Mouse (Mus musculus): ENCODE measurements around the gene Gm44973.
"Not testable (repeated sequence)": the region's sequence is repeated elsewhere in the genome, so short reads cannot be mapped to it uniquely, and the experiment has no call there.

The Gm44973 gene

GRCm38 (mm10) chr7:5051193-5052192 is 36.2 kb downstream of the Gm44973 start, which contains the start of gene Zfp580:
TSS of gene Zfp580 (plus strand) at chr7:5051538.
- peak; percentile 52 to 67 for DNase-seq (ENCODE audit: low spot score in 2 of 2)

GRCm38 (mm10) chr7:5052438-5052837 is 37.1 kb downstream of the Gm44973 start:
- no peak for DNase-seq (ENCODE audit: low spot score in 2 of 2)

- no peak for DNase-seq (ENCODE audit: low spot score in 2 of 2)
These were observed 37.6 kb downstream of the Gm44973 start for GRCm38 (mm10) chr7:5052931-5053343.

GRCm38 (mm10) chr7:5053456-5054179 is 38.3 kb downstream of the Gm44973 start:
- no peak for DNase-seq (ENCODE audit: low spot score in 2 of 2)

- DNase-seq (ENCODE audit: low spot score in 2 of 2): no peak
These were observed 41.5 kb downstream of the Gm44973 start for GRCm38 (mm10) chr7:5056651-5057263.

GRCm38 (mm10) chr7:5057381-5057780 is 42.1 kb downstream of the Gm44973 start:
- no peak for DNase-seq (ENCODE audit: low spot score in 2 of 2)

- peak in 1 of 2 experiments; percentile 58 for DNase-seq (ENCODE audit: low spot score in 2 of 2)
These were observed 42.5 kb downstream of the Gm44973 start for GRCm38 (mm10) chr7:5057804-5058203.

- DNase-seq (ENCODE audit: low spot score in 2 of 2): no peak
These were observed 43.3 kb downstream of the Gm44973 start for GRCm38 (mm10) chr7:5058631-5059030.

GRCm38 (mm10) chr7:5059421-5059820 is 44.1 kb downstream of the Gm44973 start:
- no peak for DNase-seq (ENCODE audit: low spot score in 2 of 2)

- peak; percentile 66 to 87 for DNase-seq (ENCODE audit: low spot score in 2 of 2)
These were observed 45.0 kb downstream of the Gm44973 start for GRCm38 (mm10) chr7:5060239-5060731.

- peak; percentile 91 to 97 for DNase-seq (ENCODE audit: low spot score in 2 of 2)
These were observed 45.9 kb downstream of the Gm44973 start for GRCm38 (mm10) chr7:5060944-5061773.

GRCm38 (mm10) chr7:5061774-5062359 is 46.6 kb downstream of the Gm44973 start, which contains the start of gene U2af2:
TSS of gene U2af2 (plus strand) at chr7:5062143.
- DNase-seq (ENCODE audit: low spot score in 2 of 2): peak; percentile 90 to 98

- peak in 1 of 2 experiments; percentile 77 for DNase-seq (ENCODE audit: low spot score in 2 of 2)
These were observed 47.2 kb downstream of the Gm44973 start for GRCm38 (mm10) chr7:5062360-5063001.

- DNase-seq (ENCODE audit: low spot score in 2 of 2): no peak
These were observed 49.6 kb downstream of the Gm44973 start for GRCm38 (mm10) chr7:5064886-5065285.

- peak in 1 of 2 experiments; percentile 36 for DNase-seq (ENCODE audit: low spot score in 2 of 2)
These were observed 58.3 kb downstream of the Gm44973 start for GRCm38 (mm10) chr7:5073586-5073985.

- no peak for DNase-seq (ENCODE audit: low spot score in 2 of 2)
These were observed 59.7 kb downstream of the Gm44973 start for GRCm38 (mm10) chr7:5074984-5075383.

- DNase-seq (ENCODE audit: low spot score in 2 of 2): no peak
These were observed 61.6 kb downstream of the Gm44973 start for GRCm38 (mm10) chr7:5076931-5077330.

GRCm38 (mm10) chr7:5079365-5080009 is 64.2 kb downstream of the Gm44973 start:
- DNase-seq (ENCODE audit: low spot score in 2 of 2): not testable (repeated sequence)

- peak; percentile 83 to 97 for DNase-seq (ENCODE audit: low spot score in 2 of 2)
These were observed 64.9 kb downstream of the Gm44973 start, which contains the start of gene Epn1 for GRCm38 (mm10) chr7:5080010-5080751. TSS of gene Epn1 (plus strand) at chr7:5080235.
